Mouse (Mus musculus): ENCODE results near the gene Tceal9.
"Not testable (repeated sequence)": the region's sequence is repeated elsewhere in the genome, so short reads cannot be mapped to it uniquely, and the experiment has no call there.

The Tceal9 gene

GRCm38 (mm10) chrX:136270393-136271111 is 25.7 kb downstream of the Tceal9 start:
- in situ Hi-C loops (cut with MboI, MseI) = not testable (repeated sequence)

GRCm38 (mm10) chrX:136274542-136274941 is 29.7 kb downstream of the Tceal9 start:
- in situ Hi-C loops (cut with MboI, MseI) = no loop called here

- in situ Hi-C loops (cut with MboI, MseI) = no loop called here
These were observed 30.5 kb downstream of the Tceal9 start for GRCm38 (mm10) chrX:136275386-136275785.

GRCm38 (mm10) chrX:136277577-136277976 is 32.7 kb downstream of the Tceal9 start:
- in situ Hi-C loops (cut with MboI, MseI) = no loop called here

GRCm38 (mm10) chrX:136278401-136278800 is 33.5 kb downstream of the Tceal9 start:
- in situ Hi-C loops (cut with MboI, MseI) = no loop called here

- in situ Hi-C loops (cut with MboI, MseI) = no loop called here
These were observed 34.5 kb downstream of the Tceal9 start for GRCm38 (mm10) chrX:136279410-136279809.

- in situ Hi-C loops (cut with MboI, MseI) = no loop called here
These were observed 46.0 kb downstream of the Tceal9 start for GRCm38 (mm10) chrX:136290817-136291281.
